Mouse (Mus musculus): ENCODE data around the gene Vps45. TPM values are rescaled to one million over a fixed set of nuclear protein-coding genes. Genes with fewer than 3 reads are reported as not detected.

Gene Vps45
- 59.9 TPM for polyA plus RNA-seq (2014; fragmentation: Illumina TruSeq; extraction: RNeasy Lipid Tissue Mini Kit (QIAGEN cat#74804); ENCODE audit: low read depth, low replicate concordance)

GRCm38 (mm10) chr3:96058231-96058896 lies at the start of gene Vps45:
Gene Vps45 (minus strand): TSS chr3:96058466.

GRCm38 (mm10) chr3:96104261-96105065 lies 46.2 kb upstream of the Vps45 start, which contains the start of gene Otud7b:
Gene Otud7b (plus strand): TSS chr3:96104527.

GRCm38 (mm10) chr3:95995802-95996428 lies 62.4 kb downstream of the Vps45 start, which contains the start of gene Plekho1:
Gene Plekho1 (minus strand): TSS chr3:95996001.

Other genes with a start within 250 kb of the Vps45 start
- gene Rprd2, start 239.6 kb downstream of the Vps45 start, polyA plus RNA-seq (2014; fragmentation: Illumina TruSeq; extraction: RNeasy Lipid Tissue Mini Kit (QIAGEN cat#74804); ENCODE audit: low read depth, low replicate concordance), result 63.9 TPM
- gene Prpf3, start 202.6 kb downstream of the Vps45 start, polyA plus RNA-seq (2014; fragmentation: Illumina TruSeq; extraction: RNeasy Lipid Tissue Mini Kit (QIAGEN cat#74804); ENCODE audit: low read depth, low replicate concordance), result 38.7 TPM
- gene Mrps21, start 186.9 kb downstream of the Vps45 start, polyA plus RNA-seq (2014; fragmentation: Illumina TruSeq; extraction: RNeasy Lipid Tissue Mini Kit (QIAGEN cat#74804); ENCODE audit: low read depth, low replicate concordance), result 20.0 TPM
- gene Ciart, start 176.2 kb downstream of the Vps45 start, polyA plus RNA-seq (2014; fragmentation: Illumina TruSeq; extraction: RNeasy Lipid Tissue Mini Kit (QIAGEN cat#74804); ENCODE audit: low read depth, low replicate concordance), result not detected
- 23.7 TPM for gene BC028528, start 166.5 kb downstream of the Vps45 start, polyA plus RNA-seq (2014; fragmentation: Illumina TruSeq; extraction: RNeasy Lipid Tissue Mini Kit (QIAGEN cat#74804); ENCODE audit: low read depth, low replicate concordance)
- gene Aph1a, start 164.5 kb downstream of the Vps45 start, polyA plus RNA-seq (2014; fragmentation: Illumina TruSeq; extraction: RNeasy Lipid Tissue Mini Kit (QIAGEN cat#74804); ENCODE audit: low read depth, low replicate concordance), result 50.7 TPM
- 1.8 TPM for gene Car14, start 153.8 kb downstream of the Vps45 start, polyA plus RNA-seq (2014; fragmentation: Illumina TruSeq; extraction: RNeasy Lipid Tissue Mini Kit (QIAGEN cat#74804); ENCODE audit: low read depth, low replicate concordance)
- gene Anp32e, start 129.2 kb downstream of the Vps45 start, polyA plus RNA-seq (2014; fragmentation: Illumina TruSeq; extraction: RNeasy Lipid Tissue Mini Kit (QIAGEN cat#74804); ENCODE audit: low read depth, low replicate concordance), result 138 TPM
- gene Plekho1, start 62.5 kb downstream of the Vps45 start, polyA plus RNA-seq (2014; fragmentation: Illumina TruSeq; extraction: RNeasy Lipid Tissue Mini Kit (QIAGEN cat#74804); ENCODE audit: low read depth, low replicate concordance), result 7.5 TPM
- gene Otud7b, start 46.1 kb upstream of the Vps45 start, polyA plus RNA-seq (2014; fragmentation: Illumina TruSeq; extraction: RNeasy Lipid Tissue Mini Kit (QIAGEN cat#74804); ENCODE audit: low read depth, low replicate concordance), result 23.3 TPM
- 27.1 TPM for gene Mtmr11, start 103.5 kb upstream of the Vps45 start, polyA plus RNA-seq (2014; fragmentation: Illumina TruSeq; extraction: RNeasy Lipid Tissue Mini Kit (QIAGEN cat#74804); ENCODE audit: low read depth, low replicate concordance)
- gene Sf3b4, start 113.9 kb upstream of the Vps45 start, polyA plus RNA-seq (2014; fragmentation: Illumina TruSeq; extraction: RNeasy Lipid Tissue Mini Kit (QIAGEN cat#74804); ENCODE audit: low read depth, low replicate concordance), result 12.5 TPM
- gene Sv2a, start 122.7 kb upstream of the Vps45 start, polyA plus RNA-seq (2014; fragmentation: Illumina TruSeq; extraction: RNeasy Lipid Tissue Mini Kit (QIAGEN cat#74804); ENCODE audit: low read depth, low replicate concordance), result 0.85 TPM
- 1.4 TPM for gene Bola1, start 161.2 kb upstream of the Vps45 start, polyA plus RNA-seq (2014; fragmentation: Illumina TruSeq; extraction: RNeasy Lipid Tissue Mini Kit (QIAGEN cat#74804); ENCODE audit: low read depth, low replicate concordance)
- not detected for gene Hist2h2ab, start 161.4 kb upstream of the Vps45 start, polyA plus RNA-seq (2014; fragmentation: Illumina TruSeq; extraction: RNeasy Lipid Tissue Mini Kit (QIAGEN cat#74804); ENCODE audit: low read depth, low replicate concordance)
- not detected for gene Hist2h2ac, start 162.4 kb upstream of the Vps45 start, polyA plus RNA-seq (2014; fragmentation: Illumina TruSeq; extraction: RNeasy Lipid Tissue Mini Kit (QIAGEN cat#74804); ENCODE audit: low read depth, low replicate concordance)
- gene Hist2h2be, start 162.7 kb upstream of the Vps45 start, polyA plus RNA-seq (2014; fragmentation: Illumina TruSeq; extraction: RNeasy Lipid Tissue Mini Kit (QIAGEN cat#74804); ENCODE audit: low read depth, low replicate concordance), result 20.6 TPM
- 3.4 TPM for gene Hist2h3c2, start 180.7 kb upstream of the Vps45 start, polyA plus RNA-seq (2014; fragmentation: Illumina TruSeq; extraction: RNeasy Lipid Tissue Mini Kit (QIAGEN cat#74804); ENCODE audit: low read depth, low replicate concordance)
- gene Hist2h2aa2, start 181.8 kb upstream of the Vps45 start, polyA plus RNA-seq (2014; fragmentation: Illumina TruSeq; extraction: RNeasy Lipid Tissue Mini Kit (QIAGEN cat#74804); ENCODE audit: low read depth, low replicate concordance), result not detected
- not detected for gene Hist2h2aa1, start 187.0 kb upstream of the Vps45 start, polyA plus RNA-seq (2014; fragmentation: Illumina TruSeq; extraction: RNeasy Lipid Tissue Mini Kit (QIAGEN cat#74804); ENCODE audit: low read depth, low replicate concordance)
- 65.9 TPM for gene Hist2h3c1, start 188.2 kb upstream of the Vps45 start, polyA plus RNA-seq (2014; fragmentation: Illumina TruSeq; extraction: RNeasy Lipid Tissue Mini Kit (QIAGEN cat#74804); ENCODE audit: low read depth, low replicate concordance)
- gene Hist2h4, start 204.8 kb upstream of the Vps45 start, polyA plus RNA-seq (2014; fragmentation: Illumina TruSeq; extraction: RNeasy Lipid Tissue Mini Kit (QIAGEN cat#74804); ENCODE audit: low read depth, low replicate concordance), result 1.8 TPM
- not detected for gene Hist2h3b, start 210.2 kb upstream of the Vps45 start, polyA plus RNA-seq (2014; fragmentation: Illumina TruSeq; extraction: RNeasy Lipid Tissue Mini Kit (QIAGEN cat#74804); ENCODE audit: low read depth, low replicate concordance)
- not detected for gene Hist2h2bb, start 211.3 kb upstream of the Vps45 start, polyA plus RNA-seq (2014; fragmentation: Illumina TruSeq; extraction: RNeasy Lipid Tissue Mini Kit (QIAGEN cat#74804); ENCODE audit: low read depth, low replicate concordance)
- 1.2 TPM for gene Fcgr1, start 235.5 kb upstream of the Vps45 start, polyA plus RNA-seq (2014; fragmentation: Illumina TruSeq; extraction: RNeasy Lipid Tissue Mini Kit (QIAGEN cat#74804); ENCODE audit: low read depth, low replicate concordance)